Mouse (Mus musculus): ENCODE results near the gene Klc4. TPM values are rescaled to one million over a fixed set of nuclear protein-coding genes. Genes with fewer than 3 reads are reported as not detected.

Klc4 gene
- total and polyA plus RNA-seq, 2 experiments from 2014 or later, result 23.0 to 32.1 TPM

DNA sequence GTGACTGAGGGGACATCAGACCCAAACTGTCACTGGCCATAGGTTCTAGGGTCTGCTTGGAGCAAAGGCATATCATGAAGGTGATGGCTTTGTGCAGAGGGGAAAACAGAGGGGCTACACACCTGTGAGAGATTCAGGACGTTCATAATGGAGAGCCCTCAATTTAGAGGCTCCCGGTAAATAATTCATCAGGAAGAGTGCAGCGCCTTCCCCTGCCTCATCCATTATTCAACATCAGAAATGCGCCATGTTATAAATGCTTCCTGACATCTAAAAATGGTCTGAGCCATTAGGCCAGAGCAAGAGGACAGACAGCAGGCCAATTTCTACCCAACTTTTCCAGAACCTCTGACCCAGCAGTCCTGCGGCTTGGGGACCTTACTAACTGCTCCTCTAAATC lies 40.7 kb downstream of the Klc4 start:
- H3K9ac ChIP-seq (replicated peaks; ENCODE audit: low read length), result no peak overlapping the region
- DNase-seq (ENCODE audit: low spot score), result no peak

DNA sequence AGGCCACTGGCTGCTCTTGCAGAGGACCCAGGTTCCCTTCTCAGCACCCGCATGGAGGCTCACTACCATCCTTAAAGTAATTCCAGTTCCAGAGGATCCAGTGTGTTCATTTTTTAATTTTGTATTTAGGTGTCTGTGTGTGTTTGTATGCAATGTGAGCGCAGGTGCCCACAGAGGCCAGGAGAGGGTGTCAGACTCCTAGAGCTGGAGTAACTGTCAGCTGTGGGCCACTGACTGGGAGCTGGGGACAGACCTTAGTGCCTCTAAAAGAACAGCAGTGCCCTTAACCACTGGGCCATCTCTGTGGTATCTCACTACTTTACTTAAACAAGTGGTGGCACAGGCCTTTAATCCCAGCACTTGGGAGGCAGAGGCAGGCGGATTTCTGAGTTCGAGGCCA lies 42.6 kb downstream of the Klc4 start:
- no peak for ATAC-seq
- no peak overlapping the region for H3K27ac ChIP-seq

More for the DNA sequence above, 40.7 kb downstream of the Klc4 start:
- H3K9me3 ChIP-seq (ENCODE audit: low read length), result no peaks in the 10 kb centered on the region
- ATAC-seq, result no peak
- no peak overlapping the region for H3K4me2 ChIP-seq (ENCODE audit: low read depth, low read length)
- no peak overlapping the region for H3K4me3 ChIP-seq (ENCODE audit: low read length)
- H3K27ac ChIP-seq, result no peak overlapping the region
- TF ChIP-seq CTCF (IDR thresholded peaks at IDR 0.05; ENCODE audit: low read depth), result no peak
- no peaks in the 10 kb centered on the region for H3K27me3 ChIP-seq (ENCODE audit: insufficient read depth, low read length)
- H3K4me1 ChIP-seq (ENCODE audit: insufficient read depth, low read length), result no peaks in the 10 kb centered on the region
- no peaks in the 10 kb centered on the region for H3K36me3 ChIP-seq (ENCODE audit: insufficient read depth, low read length)
- 56% methylated on average over 5 of the region's 5 CpGs for WGBS

DNA sequence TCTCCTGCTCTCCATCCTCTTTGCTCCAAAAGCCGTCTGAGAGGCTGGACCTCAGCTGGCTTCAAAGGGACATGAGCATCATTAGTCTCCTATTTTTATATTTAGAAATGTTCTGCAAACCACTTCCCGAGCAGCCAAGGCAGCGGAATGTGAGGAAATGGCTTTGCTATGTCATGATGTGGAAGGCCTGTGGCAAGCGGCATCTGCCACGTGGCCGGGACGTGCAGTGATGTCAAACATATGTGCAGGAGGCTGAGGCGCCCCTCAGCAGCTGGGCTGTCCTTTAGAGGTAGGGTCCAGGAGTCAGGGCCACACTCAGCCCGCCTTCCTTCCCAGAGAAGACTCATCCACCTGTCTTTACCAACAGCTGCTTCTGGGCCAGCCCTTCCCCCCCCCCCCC lies 43.6 kb downstream of the Klc4 start:
- Histone ChIP-seq H3K27ac (no peak overlapping the region), H3K4me3 (ENCODE audit: low read length) (no peak overlapping the region), H3K9me3 (ENCODE audit: low read length) (no peaks in the 10 kb centered on the region), H3K9ac (replicated peaks; ENCODE audit: low read length) (no peak overlapping the region), H3K27me3 (ENCODE audit: insufficient read depth, low read length) (no peaks in the 10 kb centered on the region), H3K36me3 (ENCODE audit: insufficient read depth, low read length) (no peaks in the 10 kb centered on the region), H3K4me2 (ENCODE audit: low read depth, low read length) (no peak overlapping the region), H3K4me1 (ENCODE audit: insufficient read depth, low read length) (no peaks in the 10 kb centered on the region)
- TF ChIP-seq CTCF (IDR thresholded peaks at IDR 0.05; ENCODE audit: low read depth), result no peak
- 74% methylated on average over 9 of the region's 9 CpGs for WGBS
- DNase-seq (ENCODE audit: low spot score) (no peak), ATAC-seq (no peak)

More for the DNA sequence above, 42.6 kb downstream of the Klc4 start:
- H3K4me3 ChIP-seq (ENCODE audit: low read length), result no peak overlapping the region
- H3K9ac ChIP-seq (replicated peaks; ENCODE audit: low read length), result no peak overlapping the region
- H3K9me3 ChIP-seq (ENCODE audit: low read length), result no peaks in the 10 kb centered on the region
- H3K4me1 ChIP-seq (ENCODE audit: insufficient read depth, low read length), result no peaks in the 10 kb centered on the region
- WGBS, result 97% methylated on average over 4 of the region's 4 CpGs
- no peaks in the 10 kb centered on the region for H3K36me3 ChIP-seq (ENCODE audit: insufficient read depth, low read length)
- H3K27me3 ChIP-seq (ENCODE audit: insufficient read depth, low read length), result no peaks in the 10 kb centered on the region
- DNase-seq (ENCODE audit: low spot score), result no peak
- TF ChIP-seq CTCF (IDR thresholded peaks at IDR 0.05; ENCODE audit: low read depth), result no peak; the same call in 1 of the 2 replicates
- H3K4me2 ChIP-seq (ENCODE audit: low read depth, low read length), result no peak overlapping the region

DNA sequence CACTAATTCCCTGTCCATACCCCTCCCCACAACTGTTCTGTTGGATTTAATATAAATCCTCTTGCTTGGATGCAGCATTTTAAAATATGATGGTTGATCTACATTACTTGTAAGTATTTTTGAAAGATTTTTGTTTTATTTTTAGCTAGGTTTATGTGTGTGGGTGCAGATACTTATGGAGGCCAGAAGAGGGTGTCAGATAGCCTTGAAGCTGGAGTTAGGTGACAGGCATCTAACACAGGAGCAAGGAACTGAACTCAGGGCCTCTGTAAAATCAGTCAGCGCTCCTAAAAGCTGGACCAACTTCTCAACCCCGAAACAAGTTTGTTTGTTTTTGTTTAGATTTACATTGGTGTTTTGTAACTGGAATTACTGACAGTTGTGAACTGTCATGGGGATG lies 45.3 kb downstream of the Klc4 start:
- no peak overlapping the region for H3K4me3 ChIP-seq (ENCODE audit: low read length)
- H3K4me1 ChIP-seq (ENCODE audit: insufficient read depth, low read length), result no peaks in the 10 kb centered on the region
- H3K27ac ChIP-seq, result no peak overlapping the region
- H3K36me3 ChIP-seq (ENCODE audit: insufficient read depth, low read length), result no peaks in the 10 kb centered on the region
- DNase-seq (ENCODE audit: low spot score) (no peak), ATAC-seq (no peak)
- no peaks in the 10 kb centered on the region for H3K9me3 ChIP-seq (ENCODE audit: low read length)
- TF ChIP-seq CTCF (IDR thresholded peaks at IDR 0.05; ENCODE audit: low read depth), result 0 out of 2 replicates have a peak, but pooled peaks have one; percentile 20
- H3K4me2 ChIP-seq (ENCODE audit: low read depth, low read length), result no peak overlapping the region
- H3K27me3 ChIP-seq (ENCODE audit: insufficient read depth, low read length), result no peaks in the 10 kb centered on the region
- no peak overlapping the region for H3K9ac ChIP-seq (replicated peaks; ENCODE audit: low read length)
- 91% methylated on average over 2 of the region's 2 CpGs for WGBS

DNA sequence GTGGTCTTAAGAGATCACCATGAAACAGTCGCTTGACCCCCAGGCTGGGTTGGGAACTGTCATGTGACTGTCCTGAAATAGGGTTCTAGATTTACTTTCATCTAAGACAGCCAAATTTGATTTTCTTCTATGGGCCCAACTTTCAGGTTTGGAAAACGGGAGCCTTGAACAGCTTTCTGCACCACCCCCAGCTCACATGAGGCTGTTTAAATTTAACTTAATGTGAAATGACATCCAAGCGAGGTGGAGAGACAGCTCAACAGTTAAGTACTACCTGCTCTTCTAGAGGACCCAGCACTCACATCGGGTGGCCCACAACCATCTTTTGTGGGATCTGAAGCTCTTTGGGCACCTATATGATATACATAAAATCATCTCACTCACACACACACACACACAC lies 46.9 kb downstream of the Klc4 start:
- Histone ChIP-seq H3K4me1 (ENCODE audit: insufficient read depth, low read length) (no peaks in the 10 kb centered on the region), H3K9me3 (ENCODE audit: low read length) (no peaks in the 10 kb centered on the region), H3K27ac (no peak overlapping the region), H3K27me3 (ENCODE audit: insufficient read depth, low read length) (no peaks in the 10 kb centered on the region), H3K9ac (replicated peaks; ENCODE audit: low read length) (no peak overlapping the region), H3K4me2 (ENCODE audit: low read depth, low read length) (no peak overlapping the region), H3K4me3 (ENCODE audit: low read length) (no peak overlapping the region), H3K36me3 (ENCODE audit: insufficient read depth, low read length) (no peaks in the 10 kb centered on the region)
- DNase-seq (ENCODE audit: low spot score) (no peak), ATAC-seq (no peak)
- 85% methylated on average over 4 of the region's 4 CpGs for WGBS
- TF ChIP-seq CTCF (IDR thresholded peaks at IDR 0.05; ENCODE audit: low read depth), result no peak

DNA sequence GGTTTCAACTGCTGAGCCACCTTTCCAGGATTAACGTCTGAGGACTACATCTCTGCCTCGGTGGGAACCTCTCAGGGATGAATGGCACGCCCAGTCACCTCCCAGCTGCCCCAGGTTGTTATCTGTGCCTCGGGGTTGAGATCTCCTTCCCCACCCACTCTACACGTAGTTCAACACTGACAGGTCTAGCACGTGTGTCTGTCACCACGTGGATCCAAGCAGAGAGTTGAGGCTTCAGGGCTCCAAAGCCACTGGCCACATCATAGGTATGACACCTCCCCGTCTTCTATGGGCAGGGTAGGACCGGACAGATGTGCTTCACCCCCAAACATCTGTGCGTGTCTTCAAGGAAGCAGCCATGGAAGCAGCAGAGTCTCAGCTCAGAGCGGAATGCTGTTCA lies 47.9 kb downstream of the Klc4 start:
- H3K4me2 ChIP-seq (ENCODE audit: low read depth, low read length), result no peak overlapping the region
- no peaks in the 10 kb centered on the region for H3K9me3 ChIP-seq (ENCODE audit: low read length)
- WGBS, result 94% methylated on average over 11 of the region's 11 CpGs
- no peaks in the 10 kb centered on the region for H3K27me3 ChIP-seq (ENCODE audit: insufficient read depth, low read length)
- H3K27ac ChIP-seq, result no peak overlapping the region
- DNase-seq (ENCODE audit: low spot score), result no peak
- no peaks in the 10 kb centered on the region for H3K4me1 ChIP-seq (ENCODE audit: insufficient read depth, low read length)
- H3K4me3 ChIP-seq (ENCODE audit: low read length), result no peak overlapping the region
- no peak overlapping the region for H3K9ac ChIP-seq (replicated peaks; ENCODE audit: low read length)
- no peak for TF ChIP-seq CTCF (IDR thresholded peaks at IDR 0.05; ENCODE audit: low read depth)
- H3K36me3 ChIP-seq (ENCODE audit: insufficient read depth, low read length), result no peaks in the 10 kb centered on the region
- ATAC-seq, result no peak

DNA sequence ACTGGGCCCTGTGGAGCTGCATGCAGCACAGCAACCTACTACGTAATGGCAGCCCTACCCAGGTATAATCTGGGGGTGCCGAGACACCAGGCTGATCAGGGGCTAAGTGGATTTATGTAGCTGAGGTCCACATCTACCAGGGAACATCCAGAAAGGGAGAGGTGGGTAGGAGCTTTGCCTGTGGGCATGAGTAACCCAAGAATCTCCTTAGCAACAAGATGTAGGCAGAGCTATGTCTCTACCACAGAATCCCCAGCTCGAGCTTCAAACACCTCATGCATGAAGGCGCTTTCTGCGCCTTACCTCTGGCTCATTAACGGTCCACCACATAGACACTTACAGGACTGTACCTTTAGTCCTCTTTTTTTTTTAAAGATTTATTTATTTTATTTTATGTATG lies 50.5 kb downstream of the Klc4 start:
- no peak overlapping the region for H3K27ac ChIP-seq
- no peaks in the 10 kb centered on the region for H3K27me3 ChIP-seq (ENCODE audit: insufficient read depth, low read length)
- no peaks in the 10 kb centered on the region for H3K9me3 ChIP-seq (ENCODE audit: low read length)
- no peaks in the 10 kb centered on the region for H3K4me1 ChIP-seq (ENCODE audit: insufficient read depth, low read length)
- DNase-seq (ENCODE audit: low spot score) (no peak), ATAC-seq (peak; percentile 22; the same call in 1 of the 2 replicates)
- H3K4me3 ChIP-seq (ENCODE audit: low read length), result no peak overlapping the region
- H3K36me3 ChIP-seq (ENCODE audit: insufficient read depth, low read length), result 0 out of 2 replicates have a peak, but pooled peaks cover 3% of the 10 kb centered on the region
- no peak overlapping the region for H3K4me2 ChIP-seq (ENCODE audit: low read depth, low read length)
- WGBS, result 67% methylated on average over 6 of the region's 6 CpGs
- no peak for TF ChIP-seq CTCF (IDR thresholded peaks at IDR 0.05; ENCODE audit: low read depth)
- H3K9ac ChIP-seq (replicated peaks; ENCODE audit: low read length), result no peak overlapping the region

Measured in hindbrain, postnatal 0 days (tissue).